Mouse (Mus musculus) heart, embryonic 12.5 days (tissue): ENCODE measurements around the gene Tll1. TPM values are rescaled to one million over a fixed set of nuclear protein-coding genes. Genes with fewer than 3 reads are reported as not detected.

Source experiments
- ATAC-seq: fragments of 200-750 bp; cut with Nextera tagmentation; 2 replicates; pipeline ENCODE4 v1.8.0; 2017; ENCODE audit warnings: moderate TSS enrichment, moderate library complexity; ENCODE audit not compliant: insufficient number of reproducible peaks, low FRiP score
- H3K27ac ChIP-seq: fragments of 300-500 bp; sonication (generic); 2 replicates; pipeline ENCODE4 v1.5.1; 2016; ENCODE audit warnings: mild to moderate bottlenecking, moderate library complexity; ENCODE audit not compliant: poor library complexity, severe bottlenecking
- H3K27me3 ChIP-seq: fragments of 300-500 bp; sonication (generic); replicated peaks from 2 replicates; pipeline ENCODE4 v1.6.1; 2016; ENCODE audit warnings: mild to moderate bottlenecking, moderate library complexity
- H3K36me3 ChIP-seq: fragments of 300-500 bp; sonication (generic); 2 replicates; pipeline ENCODE4 v1.6.1; 2016; ENCODE audit warnings: mild to moderate bottlenecking, moderate library complexity
- H3K4me1 ChIP-seq: fragments of 300-500 bp; sonication (generic); replicated peaks from 2 replicates; pipeline ENCODE4 v1.6.1; 2016; ENCODE audit warnings: mild to moderate bottlenecking
- H3K4me2 ChIP-seq: fragments of 300-500 bp; sonication (generic); 2 replicates; pipeline ENCODE4 v1.6.1; 2016; ENCODE audit warnings: mild to moderate bottlenecking, moderate library complexity
- H3K4me3 ChIP-seq: fragments of 300-500 bp; sonication (generic); 2 replicates; pipeline ENCODE4 v1.5.1; 2016; ENCODE audit warnings: mild to moderate bottlenecking
- H3K9ac ChIP-seq: fragments of 300-500 bp; sonication (generic); 2 replicates; pipeline ENCODE4 v1.6.1; 2016; ENCODE audit warnings: mild to moderate bottlenecking, moderate library complexity
- H3K9me3 ChIP-seq: fragments of 300-500 bp; sonication (generic); replicated peaks from 2 replicates; pipeline ENCODE4 v1.6.1; 2016; ENCODE audit warnings: mild to moderate bottlenecking, moderate library complexity
- WGBS: fragments of 180-500 bp; shearing (Covaris S2); methylation state at CpG from one replicate; pipeline ENCODE4 v1.1.7; 2016; 5-methylcytosine and 5-hydroxymethylcytosine counted together
- polyA plus RNA-seq: library from polyadenylated mRNA; unstranded; fragments of >200 nt; fragmentation: Nextera tagmentation; extraction: Ambion mirVana; gene quantifications from 2 replicates; pipeline ENCODE4 v1.2.1, GENCODE M21; 2016

Tll1 gene
- polyA plus RNA-seq, 1 experiment from 2014 or later = 1.9 TPM

- H3K9me3 ChIP-seq = no peaks in the 10 kb centered on the region
- no peaks in the 10 kb centered on the region for H3K36me3 ChIP-seq
- no peak overlapping the region for H3K27ac ChIP-seq
- no peak overlapping the region for H3K9ac ChIP-seq
- H3K4me1 ChIP-seq = no peaks in the 10 kb centered on the region
- H3K4me3 ChIP-seq = no peak overlapping the region
- ATAC-seq = no peak
- WGBS = 46% methylated on average over 2 of the region's 2 CpGs
- no peaks in the 10 kb centered on the region for H3K27me3 ChIP-seq
- no peak overlapping the region for H3K4me2 ChIP-seq
These were observed 146.2 kb downstream of the Tll1 start for GRCm38 (mm10) chr8:64059867-64060266.

GRCm38 (mm10) chr8:64057571-64057970, 148.5 kb downstream of the Tll1 start:
- H3K9me3 ChIP-seq = no peaks in the 10 kb centered on the region
- H3K9ac ChIP-seq = no peak overlapping the region
- no peaks in the 10 kb centered on the region for H3K4me1 ChIP-seq
- H3K4me2 ChIP-seq = no peak overlapping the region
- no peak overlapping the region for H3K27ac ChIP-seq
- ATAC-seq = no peak
- H3K4me3 ChIP-seq = no peak overlapping the region
- WGBS = 83% methylated on average over 4 of the region's 4 CpGs
- H3K36me3 ChIP-seq = no peaks in the 10 kb centered on the region
- H3K27me3 ChIP-seq = no peaks in the 10 kb centered on the region

- H3K4me2 ChIP-seq = no peak overlapping the region
- H3K9me3 ChIP-seq = no peaks in the 10 kb centered on the region
- no peak overlapping the region for H3K9ac ChIP-seq
- no peak overlapping the region for H3K4me3 ChIP-seq
- H3K4me1 ChIP-seq = no peaks in the 10 kb centered on the region
- no peak overlapping the region for H3K27ac ChIP-seq
- no peaks in the 10 kb centered on the region for H3K36me3 ChIP-seq
- WGBS = 89% methylated on average over 3 of the region's 3 CpGs
- ATAC-seq = no peak
- 0 out of 2 replicates have a peak, but pooled peaks cover 4% of the 10 kb centered on the region for H3K27me3 ChIP-seq
These were observed 157.5 kb downstream of the Tll1 start for GRCm38 (mm10) chr8:64048556-64048955.

GRCm38 (mm10) chr8:64047963-64048505, 158.0 kb downstream of the Tll1 start:
- Histone ChIP-seq H3K9me3 (no peaks in the 10 kb centered on the region), H3K36me3 (no peaks in the 10 kb centered on the region), H3K27me3 (0 out of 2 replicates have a peak, but pooled peaks cover 4% of the 10 kb centered on the region), H3K4me2 (no peak overlapping the region), H3K27ac (no peak overlapping the region), H3K4me3 (no peak overlapping the region), H3K9ac (no peak overlapping the region), H3K4me1 (no peaks in the 10 kb centered on the region)
- WGBS = 77% methylated on average over 9 of the region's 9 CpGs
- no peak for ATAC-seq

GRCm38 (mm10) chr8:64041303-64041884, 164.7 kb downstream of the Tll1 start:
- H3K9me3 ChIP-seq = no peaks in the 10 kb centered on the region
- no peaks in the 10 kb centered on the region for H3K36me3 ChIP-seq
- no peak overlapping the region for H3K4me3 ChIP-seq
- H3K27me3 ChIP-seq = 0 out of 2 replicates have a peak, but pooled peaks cover 3% of the 10 kb centered on the region
- ATAC-seq = no peak
- H3K4me2 ChIP-seq = no peak overlapping the region
- WGBS = 10% methylated on average over 6 of the region's 6 CpGs
- H3K27ac ChIP-seq = no peak overlapping the region
- no peak overlapping the region for H3K9ac ChIP-seq
- H3K4me1 ChIP-seq = peaks cover 5% of the 10 kb centered on the region; the same call in 1 of the 2 replicates

- Histone ChIP-seq H3K27ac (peak overlapping the region; percentile 65; the same call in 1 of the 2 replicates), H3K4me2 (no peak overlapping the region), H3K9ac (no peak overlapping the region), H3K27me3 (no peaks in the 10 kb centered on the region), H3K4me3 (no peak overlapping the region), H3K4me1 (0 out of 2 replicates have a peak, but pooled peaks cover 3% of the 10 kb centered on the region), H3K9me3 (0 out of 2 replicates have a peak, but pooled peaks cover 2% of the 10 kb centered on the region), H3K36me3 (no peaks in the 10 kb centered on the region)
- ATAC-seq = 0 out of 2 replicates have a peak, but pooled peaks have one; percentile 33
- WGBS = 53% methylated on average over 4 of the region's 4 CpGs
These were observed 175.2 kb downstream of the Tll1 start for GRCm38 (mm10) chr8:64030672-64031385.

GRCm38 (mm10) chr8:64030081-64030480, 176.0 kb downstream of the Tll1 start:
- H3K4me3 ChIP-seq = no peak overlapping the region
- H3K9me3 ChIP-seq = 0 out of 2 replicates have a peak, but pooled peaks cover 2% of the 10 kb centered on the region
- H3K36me3 ChIP-seq = no peaks in the 10 kb centered on the region
- H3K4me2 ChIP-seq = no peak overlapping the region
- no peak for ATAC-seq
- no peak overlapping the region for H3K9ac ChIP-seq
- H3K27ac ChIP-seq = peak overlapping the region; percentile 65; the same call in 1 of the 2 replicates
- H3K4me1 ChIP-seq = 0 out of 2 replicates have a peak, but pooled peaks cover 3% of the 10 kb centered on the region
- H3K27me3 ChIP-seq = no peaks in the 10 kb centered on the region

GRCm38 (mm10) chr8:64029525-64029924, 176.5 kb downstream of the Tll1 start:
- no peak overlapping the region for H3K27ac ChIP-seq
- H3K9ac ChIP-seq = no peak overlapping the region
- 0 out of 2 replicates have a peak, but pooled peaks cover 3% of the 10 kb centered on the region for H3K4me1 ChIP-seq
- no peak overlapping the region for H3K4me2 ChIP-seq
- 0 out of 2 replicates have a peak, but pooled peaks cover 2% of the 10 kb centered on the region for H3K9me3 ChIP-seq
- no peak overlapping the region for H3K4me3 ChIP-seq
- no peaks in the 10 kb centered on the region for H3K36me3 ChIP-seq
- H3K27me3 ChIP-seq = no peaks in the 10 kb centered on the region
- no peak for ATAC-seq
- 82% methylated on average over 3 of the region's 3 CpGs for WGBS

GRCm38 (mm10) chr8:64024359-64024758, 181.7 kb downstream of the Tll1 start:
- no peaks in the 10 kb centered on the region for H3K27me3 ChIP-seq
- 79% methylated on average over 5 of the region's 5 CpGs for WGBS
- no peaks in the 10 kb centered on the region for H3K9me3 ChIP-seq
- H3K4me2 ChIP-seq = no peak overlapping the region
- no peak overlapping the region for H3K4me3 ChIP-seq
- no peaks in the 10 kb centered on the region for H3K4me1 ChIP-seq
- ATAC-seq = no peak
- no peak overlapping the region for H3K9ac ChIP-seq
- H3K27ac ChIP-seq = no peak overlapping the region
- H3K36me3 ChIP-seq = no peaks in the 10 kb centered on the region

- no peak overlapping the region for H3K4me3 ChIP-seq
- H3K4me2 ChIP-seq = no peak overlapping the region
- H3K4me1 ChIP-seq = no peaks in the 10 kb centered on the region
- H3K36me3 ChIP-seq = no peaks in the 10 kb centered on the region
- 36% methylated on average over 5 of the region's 5 CpGs for WGBS
- no peak for ATAC-seq
- no peak overlapping the region for H3K9ac ChIP-seq
- no peak overlapping the region for H3K27ac ChIP-seq
- no peaks in the 10 kb centered on the region for H3K27me3 ChIP-seq
- H3K9me3 ChIP-seq = no peaks in the 10 kb centered on the region
These were observed 182.5 kb downstream of the Tll1 start for GRCm38 (mm10) chr8:64023579-64023978.

GRCm38 (mm10) chr8:64023027-64023426, 183.0 kb downstream of the Tll1 start:
- Histone ChIP-seq H3K27me3 (no peaks in the 10 kb centered on the region), H3K4me3 (no peak overlapping the region), H3K4me2 (no peak overlapping the region), H3K27ac (no peak overlapping the region), H3K4me1 (no peaks in the 10 kb centered on the region), H3K36me3 (no peaks in the 10 kb centered on the region), H3K9ac (no peak overlapping the region), H3K9me3 (no peaks in the 10 kb centered on the region)
- 82% methylated on average over 2 of the region's 2 CpGs for WGBS
- ATAC-seq = no peak
